Mouse (Mus musculus): Measurements from ENCODE around the gene Ttc13. TPM values are rescaled to one million over a fixed set of nuclear protein-coding genes. Genes with fewer than 3 reads are reported as not detected.

Gene Ttc13
- polyA plus RNA-seq, 1 experiment: 23.0 TPM

GRCm38 (mm10) chr8:124755481-124755880 is 33.7 kb upstream of the Ttc13 start:
- Histone ChIP-seq H3ac (ENCODE audit: control insufficient read depth, insufficient read length, low read depth) (no peak overlapping the region), H3K36me3 (ENCODE audit: control insufficient read depth, insufficient read depth) (no peaks in the 10 kb centered on the region), H3K4me3 (ENCODE audit: insufficient read depth, poor library complexity, severe bottlenecking) (no peak overlapping the region), H3K79me3 (ENCODE audit: low read depth) (no peaks in the 10 kb centered on the region), H3K27me3 (ENCODE audit: control insufficient read depth, insufficient read depth, insufficient read length) (peaks cover 57% of the 10 kb centered on the region), H3K79me2 (ENCODE audit: control insufficient read depth, insufficient read depth) (no peaks in the 10 kb centered on the region)
- TF ChIP-seq FOSL1 (IDR thresholded peaks at IDR 0.05; ENCODE audit: insufficient read depth, low read length, poor library complexity, severe bottlenecking) (no peak), MYOD1 (IDR thresholded peaks at IDR 0.05; ENCODE audit: control insufficient read depth, insufficient read length, low read depth) (no peak), CTCF (IDR thresholded peaks at IDR 0.05; ENCODE audit: control insufficient read depth, insufficient read depth, insufficient read length) (no peak), MAX (IDR thresholded peaks at IDR 0.05) (no peak), CEBPB (IDR thresholded peaks at IDR 0.05; ENCODE audit: low read depth) (no peak), MYOG (IDR thresholded peaks at IDR 0.05; ENCODE audit: control insufficient read depth, extremely low read depth, insufficient read length) (no peak), USF1 (IDR thresholded peaks at IDR 0.05; ENCODE audit: low read depth) (no peak)

GRCm38 (mm10) chr8:124754792-124755190 is 33.0 kb upstream of the Ttc13 start:
- Histone ChIP-seq H3K36me3 (ENCODE audit: control insufficient read depth, insufficient read depth) (no peaks in the 10 kb centered on the region), H3K79me2 (ENCODE audit: control insufficient read depth, insufficient read depth) (no peaks in the 10 kb centered on the region), H3K79me3 (ENCODE audit: low read depth) (no peaks in the 10 kb centered on the region), H3K27me3 (ENCODE audit: control insufficient read depth, insufficient read depth, insufficient read length) (peaks cover 54% of the 10 kb centered on the region), H3K4me3 (ENCODE audit: insufficient read depth, poor library complexity, severe bottlenecking) (no peak overlapping the region), H3ac (ENCODE audit: control insufficient read depth, insufficient read length, low read depth) (no peak overlapping the region)
- TF ChIP-seq CEBPB (IDR thresholded peaks at IDR 0.05; ENCODE audit: low read depth) (no peak), FOSL1 (IDR thresholded peaks at IDR 0.05; ENCODE audit: insufficient read depth, low read length, poor library complexity, severe bottlenecking) (no peak), CTCF (IDR thresholded peaks at IDR 0.05; ENCODE audit: control insufficient read depth, insufficient read depth, insufficient read length) (no peak), MYOG (IDR thresholded peaks at IDR 0.05; ENCODE audit: control insufficient read depth, extremely low read depth, insufficient read length) (no peak), MYOD1 (IDR thresholded peaks at IDR 0.05; ENCODE audit: control insufficient read depth, insufficient read length, low read depth) (no peak), USF1 (IDR thresholded peaks at IDR 0.05; ENCODE audit: low read depth) (no peak), MAX (IDR thresholded peaks at IDR 0.05) (no peak)

GRCm38 (mm10) chr8:124754101-124754791 is 32.5 kb upstream of the Ttc13 start:
- peaks cover 60% of the 10 kb centered on the region for H3K27me3 ChIP-seq (ENCODE audit: control insufficient read depth, insufficient read depth, insufficient read length)
- no peak overlapping the region for H3K4me3 ChIP-seq (ENCODE audit: insufficient read depth, poor library complexity, severe bottlenecking)
- TF ChIP-seq CEBPB (IDR thresholded peaks at IDR 0.05; ENCODE audit: low read depth) (no peak), CTCF (IDR thresholded peaks at IDR 0.05; ENCODE audit: control insufficient read depth, insufficient read depth, insufficient read length) (no peak), FOSL1 (IDR thresholded peaks at IDR 0.05; ENCODE audit: insufficient read depth, low read length, poor library complexity, severe bottlenecking) (no peak), MAX (IDR thresholded peaks at IDR 0.05) (no peak), USF1 (IDR thresholded peaks at IDR 0.05; ENCODE audit: low read depth) (no peak), MYOG (IDR thresholded peaks at IDR 0.05; ENCODE audit: control insufficient read depth, extremely low read depth, insufficient read length) (no peak), MYOD1 (IDR thresholded peaks at IDR 0.05; ENCODE audit: control insufficient read depth, insufficient read length, low read depth) (no peak)
- no peak overlapping the region for H3ac ChIP-seq (ENCODE audit: control insufficient read depth, insufficient read length, low read depth)
- H3K79me3 ChIP-seq (ENCODE audit: low read depth): no peaks in the 10 kb centered on the region
- no peaks in the 10 kb centered on the region for H3K79me2 ChIP-seq (ENCODE audit: control insufficient read depth, insufficient read depth)
- H3K36me3 ChIP-seq (ENCODE audit: control insufficient read depth, insufficient read depth): no peaks in the 10 kb centered on the region

GRCm38 (mm10) chr8:124752325-124752862 is 30.6 kb upstream of the Ttc13 start:
- no peaks in the 10 kb centered on the region for H3K36me3 ChIP-seq (ENCODE audit: control insufficient read depth, insufficient read depth)
- no peaks in the 10 kb centered on the region for H3K79me3 ChIP-seq (ENCODE audit: low read depth)
- TF ChIP-seq MYOD1 (IDR thresholded peaks at IDR 0.05; ENCODE audit: control insufficient read depth, insufficient read length, low read depth): no peak
- TF ChIP-seq CEBPB (IDR thresholded peaks at IDR 0.05; ENCODE audit: low read depth): no peak
- no peak for TF ChIP-seq USF1 (IDR thresholded peaks at IDR 0.05; ENCODE audit: low read depth)
- TF ChIP-seq MAX (IDR thresholded peaks at IDR 0.05): no peak
- TF ChIP-seq MYOG (IDR thresholded peaks at IDR 0.05; ENCODE audit: control insufficient read depth, extremely low read depth, insufficient read length): no peak
- no peak for TF ChIP-seq CTCF (IDR thresholded peaks at IDR 0.05; ENCODE audit: control insufficient read depth, insufficient read depth, insufficient read length)
- no peak for TF ChIP-seq FOSL1 (IDR thresholded peaks at IDR 0.05; ENCODE audit: insufficient read depth, low read length, poor library complexity, severe bottlenecking)
- H3ac ChIP-seq (ENCODE audit: control insufficient read depth, insufficient read length, low read depth): no peak overlapping the region
- no peaks in the 10 kb centered on the region for H3K79me2 ChIP-seq (ENCODE audit: control insufficient read depth, insufficient read depth)
- no peak overlapping the region for H3K4me3 ChIP-seq (ENCODE audit: insufficient read depth, poor library complexity, severe bottlenecking)
- H3K27me3 ChIP-seq (ENCODE audit: control insufficient read depth, insufficient read depth, insufficient read length): peaks cover 65% of the 10 kb centered on the region

- H3K79me3 ChIP-seq (ENCODE audit: low read depth): no peaks in the 10 kb centered on the region
- peak within 1 kb of the TSS; percentile 41 for H3ac ChIP-seq (ENCODE audit: control insufficient read depth, insufficient read length, low read depth)
- peak within 1 kb of the TSS; percentile 32 for H3K4me3 ChIP-seq (ENCODE audit: insufficient read depth, poor library complexity, severe bottlenecking)
- peaks cover 71% of the 10 kb centered on the region for H3K27me3 ChIP-seq (ENCODE audit: control insufficient read depth, insufficient read depth, insufficient read length)
- H3K36me3 ChIP-seq (ENCODE audit: control insufficient read depth, insufficient read depth): no peaks in the 10 kb centered on the region
- TF ChIP-seq MAX (IDR thresholded peaks at IDR 0.05) (no peak), CTCF (IDR thresholded peaks at IDR 0.05; ENCODE audit: control insufficient read depth, insufficient read depth, insufficient read length) (no peak), USF1 (IDR thresholded peaks at IDR 0.05; ENCODE audit: low read depth) (no peak), MYOD1 (IDR thresholded peaks at IDR 0.05; ENCODE audit: control insufficient read depth, insufficient read length, low read depth) (no peak), MYOG (IDR thresholded peaks at IDR 0.05; ENCODE audit: control insufficient read depth, extremely low read depth, insufficient read length) (no peak), FOSL1 (IDR thresholded peaks at IDR 0.05; ENCODE audit: insufficient read depth, low read length, poor library complexity, severe bottlenecking) (no peak), CEBPB (IDR thresholded peaks at IDR 0.05; ENCODE audit: low read depth) (no peak)
- H3K79me2 ChIP-seq (ENCODE audit: control insufficient read depth, insufficient read depth): no peaks in the 10 kb centered on the region
Measured at GRCm38 (mm10) chr8:124751709-124752173, 30.0 kb upstream of the Ttc13 start, which contains the start of gene Fam89a. Fam89a (minus strand) TSS chr8:124751832.
